Mouse (Mus musculus): ENCODE results near the gene Syngap1.

GRCm38 (mm10) chr17:26936453-26936852 is 4.6 kb upstream of the Syngap1 start:
- TF ChIP-seq EP300 (optimal IDR thresholded peaks at IDR 0.05) (no peak), CTCF (IDR thresholded peaks at IDR 0.05; ENCODE audit: low read depth) (no peak)
